ENCODE assay signal across 8 mouse cellular contexts in genomic region chr3:96269511-96270474, GRCm38 (mm10). TPM values are rescaled to one million over a fixed set of nuclear protein-coding genes. Genes with fewer than 3 reads are reported as not detected.
A peak's percentile ranks its signal among the peaks of the same experiment; 100 is the strongest.
DNase-seq lines count a peak whose midpoint lies in the region; ATAC-seq and TF ChIP-seq lines count a peak whose summit lies in the region.

Gene Hist2h2bb, plus strand, starts transcription at chr3:96269752.

- peaks cover 6% of the 10 kb centered on the region for H3K79me2 ChIP-seq in C2C12 (ENCODE audit: control insufficient read depth, insufficient read depth)

- H3K27ac ChIP-seq in heart, embryonic 12.5 days (ENCODE audit: poor library complexity, severe bottlenecking) = peak within 1 kb of the TSS; percentile 97
- H3K27ac ChIP-seq in kidney, postnatal 0 days = peak within 1 kb of the TSS; percentile 93
- peak within 1 kb of the TSS; percentile 100 for H3K27ac ChIP-seq in liver, embryonic 11.5 days (ENCODE audit: low read depth, low read length)
- H3K27ac ChIP-seq in stomach, embryonic 14.5 days (ENCODE audit: low read length) = peak within 1 kb of the TSS; percentile 95

- H3ac ChIP-seq in C2C12 (ENCODE audit: control insufficient read depth, insufficient read length, low read depth) = peak within 1 kb of the TSS; percentile 82

- DNase-seq in brain, embryonic 14.5 days (ENCODE audit: low read depth) = peak; percentile 99
- peak; percentile 99 for DNase-seq in kidney, postnatal 0 days (ENCODE audit: low spot score)
- peak; percentile 88 for DNase-seq in liver, embryonic 11.5 days (ENCODE audit: low spot score)
- DNase-seq in naive thymus-derived CD4-positive, alpha-beta T cell, adult 2 months (ENCODE audit: low read depth) = peak; percentile 98

- under 1% methylated on average over 45 of the region's 45 CpGs for WGBS in heart, embryonic 12.5 days
- under 1% methylated on average over 45 of the region's 45 CpGs for WGBS in kidney, postnatal 0 days
- WGBS in liver, embryonic 11.5 days = under 1% methylated on average over 45 of the region's 45 CpGs
- under 1% methylated on average over 45 of the region's 45 CpGs for WGBS in stomach, embryonic 14.5 days

- no peaks in the 10 kb centered on the region for H3K79me3 ChIP-seq in C2C12 (ENCODE audit: low read depth)

- peak; percentile 96 for ATAC-seq in heart, embryonic 12.5 days (ENCODE audit: insufficient number of reproducible peaks, low FRiP score)
- ATAC-seq in kidney, postnatal 0 days (replicated peaks; ENCODE audit: low FRiP score, low read depth) = peak; percentile 95
- ATAC-seq in liver, embryonic 11.5 days (replicated peaks; ENCODE audit: low FRiP score) = peak; percentile 92
- peak; percentile 96 for ATAC-seq in stomach, embryonic 14.5 days (ENCODE audit: insufficient number of reproducible peaks, insufficient read depth, low FRiP score, low read depth)

- TF ChIP-seq POLR2A in brain, embryonic 14.5 days (IDR thresholded peaks at IDR 0.05; ENCODE audit: borderline replicate concordance, extremely low read depth, insufficient read depth, insufficient read length, poor library complexity, severe bottlenecking) = peak; percentile 84

- no peaks in the 10 kb centered on the region for H3K9me3 ChIP-seq in erythroblast, embryonic 14.5 days (ENCODE audit: control insufficient read depth, low read length)
- no peaks in the 10 kb centered on the region for H3K9me3 ChIP-seq in heart, embryonic 12.5 days (replicated peaks)
- H3K9me3 ChIP-seq in kidney, postnatal 0 days (replicated peaks; ENCODE audit: low read length) = no peaks in the 10 kb centered on the region
- no peaks in the 10 kb centered on the region for H3K9me3 ChIP-seq in liver, embryonic 11.5 days (ENCODE audit: control insufficient read depth, low read length)
- H3K9me3 ChIP-seq in stomach, embryonic 14.5 days (ENCODE audit: control insufficient read depth, low read depth, low read length) = no peaks in the 10 kb centered on the region

- H3K4me1 ChIP-seq in erythroblast, embryonic 14.5 days (ENCODE audit: control insufficient read depth) = peaks cover 54% of the 10 kb centered on the region
- H3K4me1 ChIP-seq in heart, embryonic 12.5 days (replicated peaks) = peaks cover 5% of the 10 kb centered on the region
- H3K4me1 ChIP-seq in kidney, postnatal 0 days (replicated peaks; ENCODE audit: insufficient read depth, low read length) = peaks cover 6% of the 10 kb centered on the region
- H3K4me1 ChIP-seq in liver, embryonic 11.5 days (replicated peaks; ENCODE audit: control insufficient read depth, insufficient read depth, low read length) = peaks cover 10% of the 10 kb centered on the region
- peaks cover 3% of the 10 kb centered on the region; the same call in 1 of the 2 replicates for H3K4me1 ChIP-seq in stomach, embryonic 14.5 days (ENCODE audit: control insufficient read depth, insufficient read depth, low read length)

- H3K4me2 ChIP-seq in heart, embryonic 12.5 days = peak within 1 kb of the TSS; percentile 95
- peak within 1 kb of the TSS; percentile 85 for H3K4me2 ChIP-seq in kidney, postnatal 0 days (ENCODE audit: low read length)
- peak within 1 kb of the TSS; percentile 82 for H3K4me2 ChIP-seq in liver, embryonic 11.5 days
- peak within 1 kb of the TSS; percentile 82 for H3K4me2 ChIP-seq in stomach, embryonic 14.5 days (replicated peaks; ENCODE audit: low read depth, low read length)

- no peak for TF ChIP-seq CTCF in C2C12 (IDR thresholded peaks at IDR 0.05; ENCODE audit: control insufficient read depth, insufficient read depth, insufficient read length)
- TF ChIP-seq CTCF in brain, embryonic 14.5 days (IDR thresholded peaks at IDR 0.05; ENCODE audit: borderline replicate concordance, extremely low read depth, insufficient read depth, insufficient read length) = no peak
- TF ChIP-seq CTCF in kidney, postnatal 0 days (IDR thresholded peaks at IDR 0.05; ENCODE audit: low read depth) = no peak

- no peaks in the 10 kb centered on the region for H3K27me3 ChIP-seq in C2C12 (ENCODE audit: control insufficient read depth, insufficient read depth, insufficient read length)
- H3K27me3 ChIP-seq in erythroblast, embryonic 14.5 days (ENCODE audit: control insufficient read depth) = no peaks in the 10 kb centered on the region
- H3K27me3 ChIP-seq in heart, embryonic 12.5 days (replicated peaks) = no peaks in the 10 kb centered on the region
- H3K27me3 ChIP-seq in kidney, postnatal 0 days (ENCODE audit: insufficient read depth, low read length) = no peaks in the 10 kb centered on the region
- no peaks in the 10 kb centered on the region for H3K27me3 ChIP-seq in liver, embryonic 11.5 days (replicated peaks; ENCODE audit: control insufficient read depth, insufficient read depth, low read length)
- no peaks in the 10 kb centered on the region for H3K27me3 ChIP-seq in stomach, embryonic 14.5 days (ENCODE audit: control insufficient read depth, insufficient read depth, low read length)

- peak within 1 kb of the TSS; percentile 83 for H3K9ac ChIP-seq in heart, embryonic 12.5 days
- H3K9ac ChIP-seq in kidney, postnatal 0 days (ENCODE audit: low read depth, low read length) = peak within 1 kb of the TSS; percentile 64
- peak within 1 kb of the TSS; percentile 88 for H3K9ac ChIP-seq in liver, embryonic 11.5 days (ENCODE audit: low read depth, low read length)
- peak within 1 kb of the TSS; percentile 61 for H3K9ac ChIP-seq in stomach, embryonic 14.5 days (replicated peaks; ENCODE audit: low read depth, low read length)

- H3K36me3 ChIP-seq in C2C12 (ENCODE audit: control insufficient read depth, insufficient read depth) = no peaks in the 10 kb centered on the region
- peaks cover 14% of the 10 kb centered on the region for H3K36me3 ChIP-seq in erythroblast, embryonic 14.5 days (ENCODE audit: control insufficient read depth)
- no peaks in the 10 kb centered on the region for H3K36me3 ChIP-seq in heart, embryonic 12.5 days
- H3K36me3 ChIP-seq in kidney, postnatal 0 days (ENCODE audit: insufficient read depth, low read length) = no peaks in the 10 kb centered on the region
- no peaks in the 10 kb centered on the region for H3K36me3 ChIP-seq in liver, embryonic 11.5 days (ENCODE audit: control insufficient read depth, insufficient read depth, low read length)
- no peaks in the 10 kb centered on the region for H3K36me3 ChIP-seq in stomach, embryonic 14.5 days (ENCODE audit: control insufficient read depth, insufficient read depth, low read length)

- peak within 1 kb of the TSS; percentile 46 for H3K4me3 ChIP-seq in C2C12 (ENCODE audit: insufficient read depth, poor library complexity, severe bottlenecking)
- peak within 1 kb of the TSS; percentile 70 for H3K4me3 ChIP-seq in erythroblast, embryonic 14.5 days (replicated peaks)
- peak within 1 kb of the TSS; percentile 60 for H3K4me3 ChIP-seq in heart, embryonic 12.5 days
- H3K4me3 ChIP-seq in kidney, postnatal 0 days (replicated peaks; ENCODE audit: low read depth, low read length) = peak within 1 kb of the TSS; percentile 54
- H3K4me3 ChIP-seq in liver, embryonic 11.5 days (ENCODE audit: low read depth, low read length) = peak within 1 kb of the TSS; percentile 53
- H3K4me3 ChIP-seq in stomach, embryonic 14.5 days (ENCODE audit: low read depth, low read length) = peak within 1 kb of the TSS; percentile 47

TF ChIP-seq in C2C12, 6 proteins besides CTCF, POLR2A, EP300 and RAD21:
- no peak for TF ChIP-seq USF1 (IDR thresholded peaks at IDR 0.05; ENCODE audit: low read depth)
- peak; percentile 23 for TF ChIP-seq CEBPB (IDR thresholded peaks at IDR 0.05; ENCODE audit: low read depth)

RNA-seq across cellular contexts. Expression of gene Hist2h2bb, which starts in this region (rescaled TPM):
- 3.3 TPM for polyA plus RNA-seq in C2C12 (2012; fragmentation: generic; extraction: Trizol)
- 9.3 and 14.5 TPM in 2 replicates for polyA plus RNA-seq in brain, embryonic 14.5 days (2012; rRNA removed)
- polyA plus RNA-seq in erythroblast, embryonic 14.5 days (2012) = 0.89 and 1.4 TPM in 2 replicates
- polyA plus RNA-seq in heart, embryonic 12.5 days (2016; fragmentation: Nextera tagmentation; extraction: Ambion mirVana) = 4.0 and 6.5 TPM in 2 replicates
- 4.9 and 5.4 TPM in 2 replicates for polyA plus RNA-seq in kidney, postnatal 0 days (2015; fragmentation: Nextera tagmentation; extraction: Ambion mirVana)
- polyA plus RNA-seq in liver, embryonic 11.5 days (2014; fragmentation: Nextera tagmentation; extraction: Ambion mirVana) = 15.1 and 18.9 TPM in 2 replicates
- 20.5 and 23.7 TPM in 2 replicates for polyA plus RNA-seq in stomach, embryonic 14.5 days (2014; fragmentation: Nextera tagmentation; extraction: Ambion mirVana)

Comparison
In these comparisons a context has a peak if more than half of its experiments do, and no peak if none do; other contexts are left out.
1. Peak in every context shown above with its lines: DNase-seq, ATAC-seq, H3K4me3 ChIP-seq and H3K27ac ChIP-seq.